Mouse (Mus musculus) stomach, postnatal 0 days (tissue): ENCODE results near the gene Lrp6.

ENCODE experiments used
- CTCF ChIP-seq: IDR thresholded peaks from 2 replicates; pipeline ENCODE4 v1.5.1; 2016; ENCODE audit warnings: antibody characterized with exemption, low read depth, mild to moderate bottlenecking, moderate library complexity
- EP300 ChIP-seq: optimal IDR thresholded peaks from 2 replicates; pipeline ENCODE3; 2016; ENCODE audit warnings: antibody characterized with exemption

DNA sequence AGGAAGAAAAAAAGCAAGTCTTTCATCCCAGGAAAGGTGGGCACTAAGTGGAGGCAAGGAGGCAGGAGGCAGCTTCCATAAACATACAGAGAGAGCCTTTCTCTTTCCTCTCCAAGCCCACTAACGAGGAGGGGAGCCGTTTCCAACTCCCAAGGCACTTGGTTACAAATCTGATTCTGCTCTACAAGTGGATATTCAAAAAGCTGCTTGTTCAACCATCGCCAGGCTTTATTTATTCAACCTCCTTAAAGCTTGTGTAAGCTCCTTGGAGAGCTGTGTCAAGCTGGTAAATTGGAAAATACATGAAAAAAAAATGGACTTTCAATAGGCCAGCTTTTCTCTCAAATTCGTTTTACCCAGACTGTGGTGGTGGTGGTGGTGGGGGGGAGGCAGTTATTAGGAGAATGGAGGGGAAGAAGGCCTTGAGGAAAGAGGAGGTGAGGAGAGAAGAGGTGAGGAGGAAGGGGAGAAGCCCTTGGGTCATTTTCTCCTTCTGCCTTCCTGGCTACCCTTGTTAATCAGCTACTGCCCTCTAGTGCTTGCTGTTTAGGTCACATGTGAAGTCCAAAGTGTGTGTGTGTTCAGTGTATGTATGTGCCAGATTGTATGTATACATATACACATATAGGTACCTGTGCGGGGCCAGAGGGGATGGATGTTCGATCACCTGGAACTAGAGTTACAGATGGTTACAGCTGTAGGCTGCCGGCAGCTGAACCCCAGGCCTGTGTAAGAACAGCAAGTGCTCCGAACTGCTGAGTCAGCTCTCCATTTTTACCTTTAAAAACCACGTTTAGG, 40.4 kb upstream of the Lrp6 start:
- TF ChIP-seq EP300 (no peak), CTCF (peak; percentile 91)
